Mouse (Mus musculus) heart, embryonic 10.5 days (tissue): ENCODE measurements around the gene Nup54. TPM values are rescaled to one million over a fixed set of nuclear protein-coding genes. Genes with fewer than 3 reads are reported as not detected.

Source experiments
- DNase-seq: peaks from one replicate; pipeline ENCODE4 v3.0.0-alpha.2; 2017; ENCODE audit warnings: low spot score
- H3K27ac ChIP-seq: fragments of 300-500 bp; sonication (generic); 2 replicates; pipeline ENCODE4 v1.5.1; 2016; ENCODE audit warnings: mild to moderate bottlenecking
- H3K27me3 ChIP-seq: fragments of 300-500 bp; sonication (generic); 2 replicates; pipeline ENCODE4 v1.6.1; 2016; ENCODE audit warnings: mild to moderate bottlenecking; ENCODE audit not compliant: poor library complexity, insufficient read depth, severe bottlenecking
- H3K36me3 ChIP-seq: fragments of 300-500 bp; sonication (generic); 2 replicates; pipeline ENCODE4 v1.6.1; 2016; ENCODE audit warnings: mild to moderate bottlenecking, moderate library complexity
- H3K4me1 ChIP-seq: fragments of 300-500 bp; sonication (generic); 2 replicates; pipeline ENCODE4 v1.6.1; 2016; ENCODE audit warnings: mild to moderate bottlenecking
- H3K4me3 ChIP-seq: fragments of 300-500 bp; sonication (generic); 2 replicates; pipeline ENCODE4 v1.5.1; 2016; ENCODE audit warnings: mild to moderate bottlenecking, moderate library complexity
- H3K9me3 ChIP-seq: fragments of 300-500 bp; sonication (generic); 2 replicates; pipeline ENCODE4 v1.6.1; 2016; ENCODE audit warnings: mild to moderate bottlenecking, moderate library complexity
- WGBS: fragments of 180-500 bp; shearing (Covaris S2); methylation state at CpG from one replicate; pipeline ENCODE4 v1.1.7; 2016; 5-methylcytosine and 5-hydroxymethylcytosine counted together
- microRNA-seq: library from miRNA; unstranded; fragments of <30 nt; microRNA quantifications from one replicate; pipeline ENCODE4, GENCODE M21; 2017
- polyA plus RNA-seq: library from polyadenylated mRNA; unstranded; fragments of >200 nt; fragmentation: Nextera tagmentation; extraction: Ambion mirVana; gene quantifications from 2 replicates; pipeline ENCODE4 v1.2.1, GENCODE M21; 2016

Nup54 gene
- polyA plus RNA-seq, 1 experiment from 2014 or later: 60.8 TPM

DNA sequence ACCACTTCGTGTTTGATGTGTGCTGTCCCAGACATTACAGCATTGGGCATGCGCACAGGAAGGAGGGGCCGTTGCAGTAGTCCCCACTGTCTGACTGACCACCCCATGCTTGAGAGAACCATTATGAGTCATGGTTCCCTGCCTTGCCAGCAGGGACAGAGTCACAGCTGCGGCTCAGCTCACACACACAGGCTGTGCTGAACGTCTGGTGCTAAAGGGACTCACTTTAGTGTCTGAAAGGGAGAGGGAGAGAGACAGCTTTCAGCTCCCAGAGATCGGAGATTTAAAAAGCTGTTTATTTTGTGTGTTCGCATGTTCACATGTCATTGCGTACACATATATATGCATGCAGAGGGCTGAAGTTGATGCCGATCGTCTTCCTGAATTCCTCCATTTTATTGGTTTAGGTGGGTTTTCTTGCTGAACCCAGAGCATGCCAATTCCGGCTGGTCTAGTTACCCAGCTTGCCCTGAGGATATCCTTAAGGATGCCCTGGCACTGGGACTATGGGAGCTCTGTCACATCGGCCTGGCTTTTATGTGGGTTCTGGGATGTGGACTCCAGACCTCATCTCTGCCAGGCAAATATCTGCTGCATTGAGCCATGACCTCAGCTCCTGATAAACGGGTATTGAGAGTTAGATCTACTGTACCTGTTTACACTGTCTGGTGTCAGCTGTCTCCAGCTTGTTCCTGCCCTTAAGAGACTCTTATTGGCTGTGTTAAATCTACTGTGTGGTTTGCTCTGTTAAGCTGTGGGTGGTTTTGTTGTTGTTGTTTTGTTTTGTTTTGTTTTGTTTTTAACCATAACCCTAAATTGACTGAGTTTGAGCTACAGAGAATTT lies 65.6 kb downstream of the Nup54 start:
- 68% methylated on average over 13 of the region's 13 CpGs for WGBS
- no peaks in the 10 kb centered on the region for H3K36me3 ChIP-seq
- peaks cover 3% of the 10 kb centered on the region; the same call in 1 of the 2 replicates for H3K4me1 ChIP-seq
- no peaks in the 10 kb centered on the region for H3K27me3 ChIP-seq
- H3K27ac ChIP-seq: no peak overlapping the region
- H3K9me3 ChIP-seq: no peaks in the 10 kb centered on the region
- H3K4me3 ChIP-seq: no peak overlapping the region
- DNase-seq: no peak

DNA sequence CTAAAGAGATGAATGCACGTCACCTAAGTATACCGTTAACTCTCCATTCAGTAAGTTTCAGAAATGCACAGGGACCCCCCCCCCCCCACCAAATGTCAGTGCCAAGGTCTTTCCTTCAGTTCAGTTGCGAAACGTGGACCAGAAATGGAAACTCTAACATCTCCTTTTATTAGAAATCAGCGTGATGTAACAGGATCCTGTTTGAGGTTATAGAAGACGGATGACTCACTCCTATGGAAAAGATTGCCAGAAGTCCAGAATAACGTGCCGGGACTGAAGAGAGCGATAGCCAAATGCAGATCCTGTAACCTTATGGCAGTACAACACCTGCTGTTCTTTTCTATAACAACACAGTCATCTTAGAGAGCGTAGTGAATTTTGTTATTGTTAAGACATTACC lies 66.6 kb downstream of the Nup54 start:
- no peaks in the 10 kb centered on the region for H3K27me3 ChIP-seq
- H3K4me1 ChIP-seq: peaks cover 3% of the 10 kb centered on the region; the same call in 1 of the 2 replicates
- H3K36me3 ChIP-seq: no peaks in the 10 kb centered on the region
- no peak overlapping the region for H3K27ac ChIP-seq
- DNase-seq: no peak
- 65% methylated on average over 10 of the region's 10 CpGs for WGBS
- no peak overlapping the region for H3K4me3 ChIP-seq
- no peaks in the 10 kb centered on the region for H3K9me3 ChIP-seq

DNA sequence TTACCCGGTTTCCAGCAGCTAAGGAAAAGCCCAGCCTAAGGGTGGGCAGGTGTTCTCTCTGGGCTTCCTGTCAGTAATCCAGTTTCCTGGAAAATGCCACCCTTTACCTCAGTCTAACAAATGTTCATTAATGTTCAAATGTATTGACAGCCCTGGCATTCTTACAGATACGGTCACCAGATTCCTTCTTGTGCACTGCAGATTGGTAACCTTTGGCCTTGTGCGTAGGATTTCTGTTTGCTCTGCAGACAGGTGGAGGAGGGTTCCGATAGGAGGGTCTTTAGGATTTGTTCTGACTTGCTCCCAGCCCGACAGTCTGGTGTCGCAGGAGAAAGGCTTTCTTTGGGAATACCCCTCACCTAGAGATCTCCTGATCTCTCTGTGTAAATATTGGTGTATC lies 68.5 kb downstream of the Nup54 start:
- no peak overlapping the region for H3K4me3 ChIP-seq
- no peak for DNase-seq
- H3K36me3 ChIP-seq: no peaks in the 10 kb centered on the region
- no peaks in the 10 kb centered on the region for H3K27me3 ChIP-seq
- H3K27ac ChIP-seq: no peak overlapping the region
- no peaks in the 10 kb centered on the region for H3K9me3 ChIP-seq
- H3K4me1 ChIP-seq: peaks cover 3% of the 10 kb centered on the region; the same call in 1 of the 2 replicates
- WGBS: 76% methylated on average over 6 of the region's 6 CpGs

Small RNA genes within 50 kb of the gene (microRNA-seq; reads per million reads assigned to microRNA genes)
- not detected for gene Mir6415

Other genes with a start within 250 kb of the Nup54 start
- gene U90926, start 219.8 kb downstream of the Nup54 start, polyA plus RNA-seq: not detected in 2 replicates
- 0.14 TPM in 1 of 2 replicates, not detected in the other for gene Ppef2, start 178.9 kb downstream of the Nup54 start, polyA plus RNA-seq
- 7.0 and 9.2 TPM in 2 replicates for gene Naaa, start 157.0 kb downstream of the Nup54 start, polyA plus RNA-seq
- gene Sdad1, start 124.7 kb downstream of the Nup54 start, polyA plus RNA-seq: 33.2 and 39.5 TPM in 2 replicates
- gene Cxcl9, start 107.1 kb downstream of the Nup54 start, polyA plus RNA-seq: not detected in 2 replicates
- 19.8 and 37.7 TPM in 2 replicates for gene Art3, start 103.4 kb downstream of the Nup54 start, polyA plus RNA-seq
- 0.64 TPM in 1 of 2 replicates, not detected in the other for gene Cxcl10, start 86.3 kb downstream of the Nup54 start, polyA plus RNA-seq
- gene Scarb2, start 71.6 kb upstream of the Nup54 start, polyA plus RNA-seq: 8.3 and 12.1 TPM in 2 replicates
- not detected in 2 replicates for gene Fam47e, start 119.8 kb upstream of the Nup54 start, polyA plus RNA-seq
- gene Stbd1, start 167.8 kb upstream of the Nup54 start, polyA plus RNA-seq: 45.2 and 75.6 TPM in 2 replicates
- gene Ccdc158, start 240.1 kb upstream of the Nup54 start, polyA plus RNA-seq: 0.87 and 0.90 TPM in 2 replicates
- gene Shroom3, start 248.2 kb upstream of the Nup54 start, polyA plus RNA-seq: 11.4 and 11.6 TPM in 2 replicates